11 mouse cellular contexts compared by ENCODE assay signal in genomic region chr2:119006886-119007285, GRCm38 (mm10). TPM values are rescaled to one million over a fixed set of nuclear protein-coding genes. Genes with fewer than 3 reads are reported as not detected.
DNase-seq lines count a peak whose midpoint lies in the region.
"Had no signal": no experiment of that assay in that cellular context is flagged by ENCODE, and none has a peak within 500 bp of the region (broad histone marks: within the 10 kb centered on the region; RNA-seq: fewer than 3 reads in every experiment).

No protein-coding gene starts in this region.

- peak; percentile 19 for DNase-seq in left cerebral cortex, postnatal 4 days
- DNase-seq in left cerebral cortex, postnatal 36 days (ENCODE audit: low spot score in 2 of 2), result no peak
- peak; percentile 27 for DNase-seq in cerebellum, adult 8-10 months
- DNase-seq in cerebellum, postnatal 14 days, result peak; percentile 66
- no peak for DNase-seq in lung, postnatal 10 days
- no peak for DNase-seq in layer of hippocampus, postnatal 25 days (ENCODE audit: extremely low spot score in 1 of 2, low spot score in 1 of 2)
- DNase-seq: adrenal gland, adult 2 months; adrenal gland, postnatal 36 days; gastrocnemius, postnatal 10 days; heart, adult 2 months; kidney, adult 2 months had no signal

- intact Hi-C loops in left cerebral cortex, postnatal 4 days (cut with DNase I), result no loop called here
- intact Hi-C loops in left cerebral cortex, postnatal 36 days (cut with DNase I), result no loop called here

RNA-seq across cellular contexts. Expression of gene Ccdc32, which starts 22.3 kb away (rescaled TPM):
- total RNA-seq in left cerebral cortex, postnatal 4 days (2021), result 10 to 100 TPM; 41.6 to 43.4 TPM
- 10 to 100 TPM; 50.2 to 52.7 TPM for total RNA-seq in left cerebral cortex, postnatal 36 days (2021)
- 10 to 100 TPM; 49.7 to 57.8 TPM for total RNA-seq in layer of hippocampus, postnatal 25 days (2021)

RNA-seq across cellular contexts. Expression of gene Rpusd2, which starts 27.7 kb away (rescaled TPM):
- 1 to 10 TPM; 8.2 to 8.5 TPM for total RNA-seq in left cerebral cortex, postnatal 4 days (2021)
- 1 to 10 TPM; 8.0 to 8.4 TPM for total RNA-seq in left cerebral cortex, postnatal 36 days (2021)
- total RNA-seq in layer of hippocampus, postnatal 25 days (2021), result 1 to 10 TPM; 6.8 to 7.2 TPM

RNA-seq across cellular contexts. Expression of gene Knl1, which starts 40.0 kb away (rescaled TPM):
- total RNA-seq in left cerebral cortex, postnatal 4 days (2021), result 1 to 10 TPM; 3.3 to 3.4 TPM
- 1 to 10 TPM in 1 of 2 experiments, under 1 TPM in 1; 0.16 to 1.2 TPM for total RNA-seq in left cerebral cortex, postnatal 36 days (2021)
- total RNA-seq in layer of hippocampus, postnatal 25 days (2021), result under 1 TPM; 0.49 to 0.52 TPM

Comparison
In these comparisons a context has a peak if more than half of its experiments do, and no peak if none do; other contexts are left out.
1. DNase-seq: peak in left cerebral cortex, postnatal 4 days (single experiment), cerebellum, adult 8-10 months (single experiment) and cerebellum, postnatal 14 days (2 of 2); none in left cerebral cortex, postnatal 36 days (0 of 2), lung, postnatal 10 days (single experiment) and layer of hippocampus, postnatal 25 days (0 of 2).